Mouse (Mus musculus): Measurements from ENCODE around the gene Rgs12. TPM values are rescaled to one million over a fixed set of nuclear protein-coding genes. Genes with fewer than 3 reads are reported as not detected.

Rgs12 gene
- polyA plus RNA-seq, 1 experiment = 161 TPM

GRCm38 (mm10) chr5:35033619-35034018 is 84.4 kb downstream of the Rgs12 start:
- no peak for DNase-seq
- Histone ChIP-seq H3K4me3 (replicated peaks; ENCODE audit: extremely low read depth, low read depth, low read length) (no peak overlapping the region), H3K4me1 (ENCODE audit: control insufficient read depth, insufficient read depth, low read length) (peaks cover 20% of the 10 kb centered on the region)
- 64% methylated on average over 1 of the region's 1 CpGs for WGBS
- TF ChIP-seq POLR2A (IDR thresholded peaks at IDR 0.05; ENCODE audit: borderline replicate concordance, extremely low read depth, low read depth, low read length) (no peak), CTCF (IDR thresholded peaks at IDR 0.05; ENCODE audit: insufficient read depth, low read length) (no peak)

- no peak overlapping the region for H3K4me3 ChIP-seq (replicated peaks; ENCODE audit: extremely low read depth, low read depth, low read length)
- 66% methylated on average over 5 of the region's 5 CpGs for WGBS
- TF ChIP-seq CTCF (IDR thresholded peaks at IDR 0.05; ENCODE audit: insufficient read depth, low read length) (no peak), POLR2A (IDR thresholded peaks at IDR 0.05; ENCODE audit: borderline replicate concordance, extremely low read depth, low read depth, low read length) (no peak)
- peaks cover 20% of the 10 kb centered on the region for H3K4me1 ChIP-seq (ENCODE audit: control insufficient read depth, insufficient read depth, low read length)
- DNase-seq = no peak
Measured at GRCm38 (mm10) chr5:35035141-35035540, 85.9 kb downstream of the Rgs12 start.

GRCm38 (mm10) chr5:35035795-35036194 is 86.5 kb downstream of the Rgs12 start:
- H3K4me3 ChIP-seq (replicated peaks; ENCODE audit: extremely low read depth, low read depth, low read length) = no peak overlapping the region
- H3K4me1 ChIP-seq (ENCODE audit: control insufficient read depth, insufficient read depth, low read length) = peaks cover 20% of the 10 kb centered on the region
- WGBS = 41% methylated on average over 4 of the region's 4 CpGs
- TF ChIP-seq CTCF (IDR thresholded peaks at IDR 0.05; ENCODE audit: insufficient read depth, low read length) = no peak
- no peak for TF ChIP-seq POLR2A (IDR thresholded peaks at IDR 0.05; ENCODE audit: borderline replicate concordance, extremely low read depth, low read depth, low read length)
- no peak for DNase-seq

DNA sequence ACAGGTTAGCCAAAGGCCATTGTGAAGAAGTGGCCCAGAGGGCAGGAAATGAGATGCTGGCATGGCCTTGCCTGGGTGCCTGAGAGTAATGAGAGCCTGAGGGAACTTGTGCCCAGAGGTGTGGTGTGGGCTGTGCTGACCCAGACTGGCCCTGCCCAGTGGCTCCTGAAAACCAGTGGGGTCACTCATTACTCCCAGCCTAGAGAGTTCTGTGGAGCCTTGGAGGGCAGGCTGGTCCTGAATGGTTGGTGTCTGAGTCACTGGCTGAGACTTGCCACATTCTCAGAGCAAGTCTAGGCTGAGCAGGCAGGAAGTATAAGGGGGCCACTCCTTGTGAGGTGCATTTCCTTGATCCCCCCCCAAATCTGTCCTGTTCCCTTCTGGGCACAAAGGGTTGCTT is 88.2 kb downstream of the Rgs12 start:
- H3K4me1 ChIP-seq (ENCODE audit: control insufficient read depth, insufficient read depth, low read length) = peaks cover 23% of the 10 kb centered on the region
- no peak overlapping the region for H3K4me3 ChIP-seq (replicated peaks; ENCODE audit: extremely low read depth, low read depth, low read length)
- TF ChIP-seq CTCF (IDR thresholded peaks at IDR 0.05; ENCODE audit: insufficient read depth, low read length) (no peak), POLR2A (IDR thresholded peaks at IDR 0.05; ENCODE audit: borderline replicate concordance, extremely low read depth, low read depth, low read length) (no peak)
- DNase-seq = no peak

DNA sequence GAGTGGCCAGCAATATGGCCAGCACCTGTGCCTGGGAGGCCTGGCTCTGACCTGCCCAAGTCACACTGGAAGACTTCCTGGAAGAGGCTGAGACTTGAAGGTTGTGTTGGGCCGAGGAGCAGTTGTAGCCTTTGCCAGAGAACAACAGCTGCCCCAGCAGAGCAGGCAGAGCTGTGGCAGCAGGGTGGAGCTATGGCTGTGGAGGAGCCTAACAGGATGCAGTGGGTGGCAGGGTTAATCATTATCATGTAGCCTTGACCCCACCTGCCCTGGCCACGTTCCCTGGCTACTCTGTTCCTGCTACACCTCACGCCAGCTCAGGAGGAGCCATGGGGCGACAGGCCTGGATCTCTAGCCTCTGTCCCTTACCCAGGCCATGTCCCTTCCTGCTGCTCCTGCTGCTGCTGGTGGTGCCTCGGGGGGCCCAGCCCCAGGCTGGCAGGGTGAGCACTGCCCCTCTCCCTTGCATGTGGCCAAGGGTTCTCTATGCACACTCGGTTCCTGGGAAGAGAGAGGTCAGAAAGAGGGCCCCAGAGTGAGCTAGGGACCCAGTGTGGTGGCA is 92.1 kb downstream of the Rgs12 start, which contains the start of gene Hgfac:
Hgfac (plus strand) TSS at position 242 of the 562 bp plus-strand sequence.
- TF ChIP-seq POLR2A (IDR thresholded peaks at IDR 0.05; ENCODE audit: borderline replicate concordance, extremely low read depth, low read depth, low read length) (no peak), CTCF (IDR thresholded peaks at IDR 0.05; ENCODE audit: insufficient read depth, low read length) (no peak)
- Histone ChIP-seq H3K4me3 (replicated peaks; ENCODE audit: extremely low read depth, low read depth, low read length) (no peak within 1 kb of the TSS), H3K4me1 (ENCODE audit: control insufficient read depth, insufficient read depth, low read length) (peaks cover 7% of the 10 kb centered on the region; the same call in 1 of the 2 replicates)
- DNase-seq = no peak
- WGBS = 34% methylated on average over 6 of the region's 6 CpGs

GRCm38 (mm10) chr5:35042431-35043109 is 93.3 kb downstream of the Rgs12 start:
- 55% methylated on average over 10 of the region's 10 CpGs for WGBS
- Histone ChIP-seq H3K4me1 (ENCODE audit: control insufficient read depth, insufficient read depth, low read length) (peaks cover 3% of the 10 kb centered on the region; the same call in 1 of the 2 replicates), H3K4me3 (replicated peaks; ENCODE audit: extremely low read depth, low read depth, low read length) (no peak overlapping the region)
- no peak for DNase-seq
- no peak for TF ChIP-seq POLR2A (IDR thresholded peaks at IDR 0.05; ENCODE audit: borderline replicate concordance, extremely low read depth, low read depth, low read length)
- TF ChIP-seq CTCF (IDR thresholded peaks at IDR 0.05; ENCODE audit: insufficient read depth, low read length) = no peak

GRCm38 (mm10) chr5:35043110-35043451 is 93.8 kb downstream of the Rgs12 start:
- DNase-seq = peak; percentile 52
- Histone ChIP-seq H3K4me3 (replicated peaks; ENCODE audit: extremely low read depth, low read depth, low read length) (no peak overlapping the region), H3K4me1 (ENCODE audit: control insufficient read depth, insufficient read depth, low read length) (peaks cover 3% of the 10 kb centered on the region; the same call in 1 of the 2 replicates)
- no peak for TF ChIP-seq POLR2A (IDR thresholded peaks at IDR 0.05; ENCODE audit: borderline replicate concordance, extremely low read depth, low read depth, low read length)
- TF ChIP-seq CTCF (IDR thresholded peaks at IDR 0.05; ENCODE audit: insufficient read depth, low read length) = peak; percentile 75
- 4% methylated on average over 1 of the region's 1 CpGs for WGBS

DNA sequence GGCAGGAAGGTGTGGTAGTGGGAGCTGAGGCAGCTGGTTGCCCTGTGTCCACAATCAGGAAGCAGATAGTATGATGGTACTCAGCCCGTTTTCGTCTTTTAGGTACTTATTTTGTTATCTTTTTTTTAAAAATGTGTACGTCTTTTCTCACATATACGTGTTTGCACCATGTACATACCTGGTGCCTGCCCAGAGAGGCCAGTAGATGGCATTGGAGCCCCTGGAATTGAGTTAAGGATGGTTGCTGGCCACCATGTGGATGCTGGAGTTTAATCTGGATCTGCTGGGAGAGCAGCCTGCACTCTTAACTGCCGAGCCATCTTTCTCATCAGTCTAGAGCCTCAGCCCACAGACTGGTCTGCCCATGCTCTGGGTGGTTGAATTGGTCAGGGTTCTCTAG is 101.3 kb downstream of the Rgs12 start:
- 64% methylated on average over 5 of the region's 5 CpGs for WGBS
- TF ChIP-seq POLR2A (IDR thresholded peaks at IDR 0.05; ENCODE audit: borderline replicate concordance, extremely low read depth, low read depth, low read length) (no peak), CTCF (IDR thresholded peaks at IDR 0.05; ENCODE audit: insufficient read depth, low read length) (peak; percentile 16; the same call in 1 of the 2 replicates)
- Histone ChIP-seq H3K4me1 (ENCODE audit: control insufficient read depth, insufficient read depth, low read length) (0 out of 2 replicates have a peak, but pooled peaks cover 2% of the 10 kb centered on the region), H3K4me3 (replicated peaks; ENCODE audit: extremely low read depth, low read depth, low read length) (no peak overlapping the region)
- DNase-seq = no peak

DNA sequence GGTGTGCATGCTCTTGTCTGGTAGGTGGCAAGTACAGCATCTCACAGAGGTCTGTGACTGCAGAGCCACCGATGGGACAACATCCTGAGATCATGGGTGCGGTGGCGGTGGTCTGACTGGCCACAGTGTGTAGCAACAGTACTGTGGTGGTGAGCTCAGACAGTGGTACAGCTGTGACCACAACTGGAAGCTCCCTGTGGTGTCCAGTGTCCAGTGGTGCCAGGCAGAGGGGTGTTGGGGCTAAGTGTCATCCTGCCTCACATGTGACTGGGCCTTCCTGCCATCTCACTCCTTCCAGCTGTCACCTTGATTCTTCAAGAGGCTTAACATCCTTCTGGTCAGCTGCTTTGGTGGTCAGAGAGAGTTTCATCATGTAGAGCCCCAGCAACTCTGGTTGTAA is 105.4 kb downstream of the Rgs12 start:
- WGBS = 77% methylated on average over 3 of the region's 3 CpGs
- DNase-seq = no peak
- no peak overlapping the region for H3K4me3 ChIP-seq (replicated peaks; ENCODE audit: extremely low read depth, low read depth, low read length)
- 0 out of 2 replicates have a peak, but pooled peaks cover 2% of the 10 kb centered on the region for H3K4me1 ChIP-seq (ENCODE audit: control insufficient read depth, insufficient read depth, low read length)
- no peak for TF ChIP-seq CTCF (IDR thresholded peaks at IDR 0.05; ENCODE audit: insufficient read depth, low read length)
- no peak for TF ChIP-seq POLR2A (IDR thresholded peaks at IDR 0.05; ENCODE audit: borderline replicate concordance, extremely low read depth, low read depth, low read length)

GRCm38 (mm10) chr5:35055076-35055475 is 105.8 kb downstream of the Rgs12 start:
- Histone ChIP-seq H3K4me1 (ENCODE audit: control insufficient read depth, insufficient read depth, low read length) (0 out of 2 replicates have a peak, but pooled peaks cover 2% of the 10 kb centered on the region), H3K4me3 (replicated peaks; ENCODE audit: extremely low read depth, low read depth, low read length) (no peak overlapping the region)
- peak; percentile 39 for DNase-seq
- TF ChIP-seq POLR2A (IDR thresholded peaks at IDR 0.05; ENCODE audit: borderline replicate concordance, extremely low read depth, low read depth, low read length) (no peak), CTCF (IDR thresholded peaks at IDR 0.05; ENCODE audit: insufficient read depth, low read length) (no peak)
- WGBS = 33% methylated on average over 12 of the region's 12 CpGs
